Mouse (Mus musculus): ENCODE data around the gene Adra1b. TPM values are rescaled to one million over a fixed set of nuclear protein-coding genes. Genes with fewer than 3 reads are reported as not detected.

Adra1b gene
- total RNA-seq, 1 experiment from 2014 or later: 1.2 TPM

GRCm38 (mm10) chr11:43727796-43728195, 173.2 kb downstream of the Adra1b start:
- no peak for DNase-seq

Other genes with a start within 250 kb of the Adra1b start
- gene Pwwp2a, start 219.2 kb downstream of the Adra1b start, total RNA-seq (2021): 37.7 and 43.2 TPM in 2 replicates
- gene Ttc1, start 153.2 kb downstream of the Adra1b start, total RNA-seq (2021): 53.7 and 55.1 TPM in 2 replicates

All from adrenal gland, postnatal 25 days (tissue).